Mouse (Mus musculus) brain, embryonic 14.5 days (tissue): ENCODE data around the gene Nudt2.

Source experiments
- CTCF ChIP-seq: fragments of 200-500 bp; IDR thresholded peaks from 2 replicates; pipeline ENCODE4 v1.5.1; 2012; ENCODE audit warnings: inconsistent platforms, mild to moderate bottlenecking, moderate library complexity, borderline replicate concordance; ENCODE audit not compliant: insufficient read depth, insufficient read length; ENCODE audit errors: extremely low read depth
- POLR2A ChIP-seq: fragments of 200-500 bp; IDR thresholded peaks from 2 replicates; pipeline ENCODE4 v1.6.1; 2012; ENCODE audit warnings: mild to moderate bottlenecking, inconsistent platforms, borderline replicate concordance; ENCODE audit not compliant: poor library complexity, insufficient read depth, insufficient read length, severe bottlenecking; ENCODE audit errors: extremely low read depth

- TF ChIP-seq CTCF, result peak; percentile 31; the same call in 1 of the 2 replicates
- no peak for TF ChIP-seq POLR2A
These were observed 325 bp downstream of the Nudt2 start for GRCm38 (mm10) chr4:41465287-41465665.
